Mouse (Mus musculus): Measurements from ENCODE around the gene Baz1a. TPM values are rescaled to one million over a fixed set of nuclear protein-coding genes. Genes with fewer than 3 reads are reported as not detected.

Baz1a gene
- total and polyA plus RNA-seq, 2 experiments from 2014 or later: 4.3 to 5.5 TPM

- DNase-seq (no peak), ATAC-seq (no peak)
- Histone ChIP-seq H3K4me1 (ENCODE audit: insufficient read depth) (no peaks in the 10 kb centered on the region), H3K27me3 (ENCODE audit: insufficient read depth, low read length) (no peaks in the 10 kb centered on the region), H3K4me2 (ENCODE audit: low read depth) (no peak overlapping the region), H3K9ac (no peak overlapping the region), H3K27ac (ENCODE audit: low read depth, low read length) (no peak overlapping the region), H3K4me3 (ENCODE audit: low read depth, low read length) (no peak overlapping the region), H3K9me3 (ENCODE audit: low read length) (no peaks in the 10 kb centered on the region), H3K36me3 (ENCODE audit: insufficient read depth) (no peaks in the 10 kb centered on the region)
- no peak for TF ChIP-seq CTCF (IDR thresholded peaks at IDR 0.05; ENCODE audit: low read depth)
- 40% methylated on average over 5 of the region's 5 CpGs for WGBS
Observed at GRCm38 (mm10) chr12:54876879-54877278, 137.3 kb downstream of the Baz1a start.

DNA sequence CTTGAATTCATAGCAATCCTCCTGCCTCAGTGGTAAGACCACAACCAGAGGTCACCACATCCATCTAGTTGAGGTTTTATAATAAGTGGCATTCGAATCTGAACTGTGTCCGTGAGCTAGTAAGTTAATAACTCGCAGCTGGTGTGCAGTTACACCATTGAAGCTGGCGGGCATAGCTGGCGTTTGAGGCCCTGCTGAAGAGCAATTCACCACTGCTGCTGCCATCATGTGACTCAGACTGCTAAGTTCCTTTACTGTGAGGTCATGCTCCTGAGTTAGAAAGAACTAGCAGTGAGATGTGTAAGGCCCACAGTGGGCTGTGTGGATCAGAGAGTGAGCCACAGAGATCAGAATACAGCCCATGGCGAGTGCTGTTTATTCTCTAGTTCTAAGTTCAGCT lies 139.4 kb downstream of the Baz1a start:
- Histone ChIP-seq H3K4me1 (ENCODE audit: insufficient read depth) (no peaks in the 10 kb centered on the region), H3K9me3 (ENCODE audit: low read length) (no peaks in the 10 kb centered on the region), H3K36me3 (ENCODE audit: insufficient read depth) (no peaks in the 10 kb centered on the region), H3K9ac (no peak overlapping the region), H3K4me3 (ENCODE audit: low read depth, low read length) (no peak overlapping the region), H3K4me2 (ENCODE audit: low read depth) (no peak overlapping the region), H3K27me3 (ENCODE audit: insufficient read depth, low read length) (no peaks in the 10 kb centered on the region), H3K27ac (ENCODE audit: low read depth, low read length) (no peak overlapping the region)
- WGBS: 71% methylated on average over 6 of the region's 6 CpGs
- DNase-seq (no peak), ATAC-seq (no peak)
- TF ChIP-seq CTCF (IDR thresholded peaks at IDR 0.05; ENCODE audit: low read depth): no peak

- Histone ChIP-seq H3K4me1 (ENCODE audit: insufficient read depth) (peaks cover 9% of the 10 kb centered on the region), H3K27me3 (ENCODE audit: insufficient read depth, low read length) (no peaks in the 10 kb centered on the region), H3K4me2 (ENCODE audit: low read depth) (peak within 1 kb of the TSS; percentile 69), H3K4me3 (ENCODE audit: low read depth, low read length) (peak within 1 kb of the TSS; percentile 93), H3K9me3 (ENCODE audit: low read length) (no peaks in the 10 kb centered on the region), H3K9ac (peak within 1 kb of the TSS; percentile 98), H3K27ac (ENCODE audit: low read depth, low read length) (peak within 1 kb of the TSS; percentile 99), H3K36me3 (ENCODE audit: insufficient read depth) (peaks cover 6% of the 10 kb centered on the region; the same call in 1 of the 2 replicates)
- peak; percentile 88 for ATAC-seq
- under 1% methylated on average over 55 of the region's 82 CpGs for WGBS
- peak; percentile 51 for TF ChIP-seq CTCF (IDR thresholded peaks at IDR 0.05; ENCODE audit: low read depth)
- DNase-seq: peak; percentile 88
Observed at GRCm38 (mm10) chr12:54862606-54863535, 151.3 kb downstream of the Baz1a start, which contains the start of gene Cfl2. Gene Cfl2 (minus strand): TSS chr12:54862877.

GRCm38 (mm10) chr12:54861991-54862605 lies 152.1 kb downstream of the Baz1a start:
- WGBS: 1% methylated on average over 36 of the region's 36 CpGs
- no peak for TF ChIP-seq CTCF (IDR thresholded peaks at IDR 0.05; ENCODE audit: low read depth)

GRCm38 (mm10) chr12:54859531-54859930 lies 154.6 kb downstream of the Baz1a start:
- Histone ChIP-seq H3K9me3 (ENCODE audit: low read length) (no peaks in the 10 kb centered on the region), H3K36me3 (ENCODE audit: insufficient read depth) (peaks cover 8% of the 10 kb centered on the region; the same call in 1 of the 2 replicates), H3K27me3 (ENCODE audit: insufficient read depth, low read length) (no peaks in the 10 kb centered on the region), H3K27ac (ENCODE audit: low read depth, low read length) (no peak overlapping the region), H3K4me2 (ENCODE audit: low read depth) (peak overlapping the region; percentile 18), H3K4me1 (ENCODE audit: insufficient read depth) (peaks cover 9% of the 10 kb centered on the region), H3K9ac (peak overlapping the region; percentile 26; the same call in 1 of the 2 replicates), H3K4me3 (ENCODE audit: low read depth, low read length) (no peak overlapping the region)
- no peak for TF ChIP-seq CTCF (IDR thresholded peaks at IDR 0.05; ENCODE audit: low read depth)
- WGBS: 35% methylated on average over 6 of the region's 6 CpGs
- DNase-seq (peak; percentile 44), ATAC-seq (no peak)

More at GRCm38 (mm10) chr12:54861991-54862605, 152.1 kb downstream of the Baz1a start:
- H3K36me3 ChIP-seq (ENCODE audit: insufficient read depth): peaks cover 8% of the 10 kb centered on the region; the same call in 1 of the 2 replicates
- H3K4me1 ChIP-seq (ENCODE audit: insufficient read depth): peaks cover 9% of the 10 kb centered on the region
- no peaks in the 10 kb centered on the region for H3K27me3 ChIP-seq (ENCODE audit: insufficient read depth, low read length)
- H3K4me2 ChIP-seq (ENCODE audit: low read depth): peak overlapping the region; percentile 69
- ATAC-seq (peak; percentile 65), DNase-seq (peak; percentile 81)
- peak overlapping the region; percentile 93 for H3K4me3 ChIP-seq (ENCODE audit: low read depth, low read length)
- peak overlapping the region; percentile 98 for H3K9ac ChIP-seq
- H3K27ac ChIP-seq (ENCODE audit: low read depth, low read length): peak overlapping the region; percentile 99
- H3K9me3 ChIP-seq (ENCODE audit: low read length): no peaks in the 10 kb centered on the region

- H3K27ac ChIP-seq (ENCODE audit: low read depth, low read length): no peak overlapping the region
- 96% methylated on average over 2 of the region's 2 CpGs for WGBS
- ATAC-seq (no peak), DNase-seq (no peak)
- no peaks in the 10 kb centered on the region for H3K9me3 ChIP-seq (ENCODE audit: low read length)
- H3K9ac ChIP-seq: no peak overlapping the region
- TF ChIP-seq CTCF (IDR thresholded peaks at IDR 0.05; ENCODE audit: low read depth): no peak
- no peak overlapping the region for H3K4me2 ChIP-seq (ENCODE audit: low read depth)
- H3K4me3 ChIP-seq (ENCODE audit: low read depth, low read length): no peak overlapping the region
- H3K27me3 ChIP-seq (ENCODE audit: insufficient read depth, low read length): no peaks in the 10 kb centered on the region
- no peaks in the 10 kb centered on the region for H3K4me1 ChIP-seq (ENCODE audit: insufficient read depth)
- no peaks in the 10 kb centered on the region for H3K36me3 ChIP-seq (ENCODE audit: insufficient read depth)
Observed at GRCm38 (mm10) chr12:54850551-54850950, 163.6 kb downstream of the Baz1a start.

DNA sequence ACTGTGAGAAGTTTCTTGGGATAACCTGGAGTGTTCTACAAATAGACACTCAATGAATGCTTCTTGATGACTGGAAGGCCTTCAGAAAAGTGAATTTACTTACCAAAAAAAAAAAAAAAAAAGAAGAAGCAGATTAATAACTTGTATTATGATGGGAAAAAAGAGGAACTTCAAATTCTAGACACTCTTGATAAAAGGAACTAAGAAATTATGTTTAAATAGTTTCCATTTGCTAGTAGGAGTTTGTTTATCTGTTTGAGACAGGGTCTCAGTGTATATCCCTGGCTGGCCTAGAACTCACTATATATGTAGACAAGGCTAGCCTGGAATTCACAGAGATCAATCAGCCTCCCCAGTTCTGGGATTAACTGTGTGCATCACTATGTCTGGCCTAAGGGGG lies 169.7 kb downstream of the Baz1a start:
- DNase-seq: no peak
- H3K27ac ChIP-seq (ENCODE audit: low read depth, low read length): no peak overlapping the region

More for the DNA sequence above, 169.7 kb downstream of the Baz1a start:
- Histone ChIP-seq H3K9me3 (ENCODE audit: low read length) (no peaks in the 10 kb centered on the region), H3K27me3 (ENCODE audit: insufficient read depth, low read length) (no peaks in the 10 kb centered on the region), H3K4me3 (ENCODE audit: low read depth, low read length) (no peak overlapping the region), H3K36me3 (ENCODE audit: insufficient read depth) (no peaks in the 10 kb centered on the region), H3K4me2 (ENCODE audit: low read depth) (no peak overlapping the region), H3K4me1 (ENCODE audit: insufficient read depth) (no peaks in the 10 kb centered on the region), H3K9ac (no peak overlapping the region)
- ATAC-seq: no peak
- TF ChIP-seq CTCF (IDR thresholded peaks at IDR 0.05; ENCODE audit: low read depth): no peak

Other genes with a start within 250 kb of the Baz1a start
- gene Snx6, start 218.6 kb downstream of the Baz1a start, total RNA-seq (2014; rRNA removed): 104 and 111 TPM in 2 replicates
- 142 and 152 TPM in 2 replicates for gene Snx6, start 218.6 kb downstream of the Baz1a start, polyA plus RNA-seq (2015; fragmentation: Nextera tagmentation; extraction: Ambion mirVana)
- gene Cfl2, start 151.5 kb downstream of the Baz1a start, total RNA-seq (2014; rRNA removed): 185 and 217 TPM in 2 replicates
- gene Cfl2, start 151.5 kb downstream of the Baz1a start, polyA plus RNA-seq (2015; fragmentation: Nextera tagmentation; extraction: Ambion mirVana): 253 and 265 TPM in 2 replicates
- not detected in 2 replicates for gene Gm20403, start 27.8 kb downstream of the Baz1a start, total RNA-seq (2014; rRNA removed)
- gene Gm20403, start 27.8 kb downstream of the Baz1a start, polyA plus RNA-seq (2015; fragmentation: Nextera tagmentation; extraction: Ambion mirVana): not detected in 2 replicates
- 18.9 and 19.3 TPM in 2 replicates for gene 2700097O09Rik, start 65.8 kb upstream of the Baz1a start, total RNA-seq (2014; rRNA removed)
- gene 2700097O09Rik, start 65.8 kb upstream of the Baz1a start, polyA plus RNA-seq (2015; fragmentation: Nextera tagmentation; extraction: Ambion mirVana): 14.6 and 15.6 TPM in 2 replicates
- 120 and 131 TPM in 2 replicates for gene Srp54a, start 65.9 kb upstream of the Baz1a start, total RNA-seq (2014; rRNA removed)
- gene Srp54a, start 65.9 kb upstream of the Baz1a start, polyA plus RNA-seq (2015; fragmentation: Nextera tagmentation; extraction: Ambion mirVana): 227 and 228 TPM in 2 replicates
- 51.3 and 61.2 TPM in 2 replicates for gene Fam177a, start 110.1 kb upstream of the Baz1a start, total RNA-seq (2014; rRNA removed)
- 57.7 and 86.3 TPM in 2 replicates for gene Fam177a, start 110.1 kb upstream of the Baz1a start, polyA plus RNA-seq (2015; fragmentation: Nextera tagmentation; extraction: Ambion mirVana)
- 75.7 and 96.9 TPM in 2 replicates for gene Srp54b, start 140.8 kb upstream of the Baz1a start, total RNA-seq (2014; rRNA removed)
- 75.3 and 75.8 TPM in 2 replicates for gene Srp54b, start 140.8 kb upstream of the Baz1a start, polyA plus RNA-seq (2015; fragmentation: Nextera tagmentation; extraction: Ambion mirVana)
- 0.46 TPM in 1 of 2 replicates, not detected in the other for gene 1700047I17Rik2, start 185.2 kb upstream of the Baz1a start, total RNA-seq (2014; rRNA removed)
- not detected in 2 replicates for gene 1700047I17Rik2, start 185.2 kb upstream of the Baz1a start, polyA plus RNA-seq (2015; fragmentation: Nextera tagmentation; extraction: Ambion mirVana)
- 63.9 and 73.2 TPM in 2 replicates for gene Srp54c, start 215.8 kb upstream of the Baz1a start, total RNA-seq (2014; rRNA removed)
- 90.1 and 97.6 TPM in 2 replicates for gene Srp54c, start 215.8 kb upstream of the Baz1a start, polyA plus RNA-seq (2015; fragmentation: Nextera tagmentation; extraction: Ambion mirVana)